Comparison of ENCODE assay signal across 28 mouse cellular contexts in the genomic region with DNA sequence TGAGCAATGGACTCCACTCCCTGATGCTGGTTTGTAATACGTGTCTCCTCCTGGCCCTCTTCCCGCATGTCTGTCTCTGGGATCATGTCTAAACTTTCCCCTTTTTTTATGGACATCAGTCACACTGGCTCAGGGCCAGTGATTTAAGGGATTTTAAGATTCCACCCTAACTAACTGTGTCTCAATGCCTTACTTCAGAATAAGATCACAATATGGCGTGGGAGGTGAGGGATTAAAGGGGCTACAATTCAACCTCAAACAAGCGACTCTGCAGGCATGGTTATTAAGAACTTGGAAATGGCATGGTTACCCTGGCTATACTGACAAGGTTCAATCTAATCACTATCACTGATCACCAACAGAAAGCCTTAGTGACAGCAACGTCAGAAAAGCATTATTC.
"Had no signal": no experiment of that assay in that cellular context is flagged by ENCODE, and none has a peak within 500 bp of the region (broad histone marks: within the 10 kb centered on the region; RNA-seq: fewer than 3 reads in every experiment).

No protein-coding gene starts in this region.

- H3K27ac ChIP-seq: embryonic facial prominence, embryonic 10.5 days; embryonic facial prominence, embryonic 12.5 days; embryonic facial prominence, embryonic 13.5 days; embryonic facial prominence, embryonic 15.5 days; forebrain, embryonic 10.5 days; forebrain, embryonic 13.5 days; forebrain, embryonic 15.5 days; gastrocnemius, adult 2 months; heart, adult 2 months had no signal

- H3K36me3 ChIP-seq: embryonic facial prominence, embryonic 10.5 days; embryonic facial prominence, embryonic 12.5 days; embryonic facial prominence, embryonic 13.5 days; embryonic facial prominence, embryonic 15.5 days; forebrain, embryonic 10.5 days; forebrain, embryonic 15.5 days had no signal

- H3K4me2 ChIP-seq: embryonic facial prominence, embryonic 12.5 days; embryonic facial prominence, embryonic 13.5 days; embryonic facial prominence, embryonic 15.5 days; forebrain, embryonic 13.5 days; forebrain, embryonic 15.5 days had no signal

- DNase-seq: cerebellum, adult 2 months; cerebellum, adult 8-10 months; cerebellum, adult 9-10 months; cerebellum, adult 9-11 months; cerebellum, postnatal 10 days; cerebellum, postnatal 14 days; cerebellum, postnatal 25 days; cerebellum, postnatal 36 days; embryo, embryonic 11 days; forebrain, postnatal 0 days; gastrocnemius, adult 2 months; gastrocnemius, postnatal 10 days; gastrocnemius, postnatal 14 days; gastrocnemius, postnatal 25 days; gastrocnemius, postnatal 36 days; heart, adult 11 months; heart, adult 18-20 months; heart, adult 2 months had no signal

- H3K9me3 ChIP-seq: embryonic facial prominence, embryonic 10.5 days; embryonic facial prominence, embryonic 12.5 days; embryonic facial prominence, embryonic 13.5 days; embryonic facial prominence, embryonic 15.5 days; forebrain, embryonic 10.5 days; forebrain, embryonic 13.5 days; forebrain, embryonic 15.5 days had no signal

- H3K9ac ChIP-seq: embryonic facial prominence, embryonic 12.5 days; embryonic facial prominence, embryonic 13.5 days; embryonic facial prominence, embryonic 15.5 days; forebrain, embryonic 13.5 days; forebrain, embryonic 15.5 days; forebrain, postnatal 0 days had no signal

- ATAC-seq: forebrain, embryonic 13.5 days; forebrain, embryonic 14.5 days; forebrain, embryonic 15.5 days; forebrain, embryonic 16.5 days; forebrain, postnatal 0 days had no signal

- H3K27me3 ChIP-seq: embryonic facial prominence, embryonic 15.5 days had no signal

- H3K4me3 ChIP-seq: embryonic facial prominence, embryonic 10.5 days; embryonic facial prominence, embryonic 12.5 days; embryonic facial prominence, embryonic 13.5 days; embryonic facial prominence, embryonic 15.5 days; erythroblast, embryonic 14.5 days; forebrain, embryonic 10.5 days; forebrain, embryonic 13.5 days; forebrain, embryonic 15.5 days; gastrocnemius, adult 2 months; heart, adult 2 months had no signal
